Mouse (Mus musculus): Measurements from ENCODE around the gene Iqce. TPM values are rescaled to one million over a fixed set of nuclear protein-coding genes. Genes with fewer than 3 reads are reported as not detected.

The Iqce gene
- total RNA-seq, 2 experiments from 2014 or later = 3.4 to 3.9 TPM

DNA sequence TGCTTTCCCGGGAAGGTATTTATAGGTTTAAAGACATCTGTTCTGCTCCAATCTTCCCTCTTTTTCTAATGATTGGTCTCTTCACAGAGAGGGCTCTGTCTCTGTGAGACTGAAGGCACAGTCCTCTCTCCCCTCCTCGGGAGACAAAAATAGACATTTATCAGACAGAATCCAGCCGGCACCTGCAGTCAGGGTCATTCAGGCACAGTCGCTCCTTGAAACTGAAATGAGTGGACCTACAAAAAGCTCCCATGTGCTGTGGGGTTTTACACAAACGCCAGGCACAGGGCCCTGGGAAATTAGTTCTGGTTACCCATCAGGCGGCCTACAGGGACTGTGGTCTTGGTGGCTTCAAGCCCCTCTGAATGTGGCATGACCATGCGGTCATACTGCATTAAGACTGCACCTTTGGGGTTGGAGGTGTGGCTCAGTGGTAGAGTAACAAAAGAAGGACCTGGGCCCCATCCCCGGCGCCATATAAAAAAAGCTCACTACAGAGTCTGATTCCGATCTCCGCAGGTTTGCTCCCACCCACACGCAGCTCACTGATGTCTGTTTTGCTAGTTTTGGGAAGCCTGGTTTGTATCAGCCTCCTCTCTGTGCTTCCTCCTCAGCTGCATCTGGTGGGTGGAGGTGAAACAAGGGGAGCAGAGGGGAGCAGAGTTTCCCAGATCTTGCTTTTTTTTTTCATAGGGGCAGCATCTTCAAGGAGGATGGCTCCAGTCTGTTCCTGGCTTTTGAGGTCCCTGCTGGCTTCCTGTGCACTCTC lies 40.1 kb downstream of the Iqce start:
- DNase-seq = no peak

DNA sequence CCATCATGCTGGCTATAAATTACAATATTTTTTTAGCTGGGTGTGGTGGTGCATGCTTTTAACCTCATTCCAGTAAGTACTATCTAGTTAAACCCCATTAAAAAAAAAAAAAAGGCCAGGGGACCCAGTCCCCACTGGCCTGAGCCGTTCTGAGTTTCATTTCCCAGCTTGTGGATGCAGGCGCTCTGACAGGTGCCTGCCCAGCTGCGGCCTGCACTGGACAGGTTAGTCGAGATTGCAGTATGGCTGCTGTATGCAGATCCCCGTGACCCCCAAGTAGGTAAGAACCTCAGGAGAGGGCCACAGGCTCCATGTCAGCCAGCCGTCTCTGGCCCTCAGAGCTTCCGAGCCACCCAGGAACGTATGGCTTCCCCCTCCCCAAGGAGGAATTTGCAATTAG lies 40.8 kb downstream of the Iqce start:
- DNase-seq = no peak

DNA sequence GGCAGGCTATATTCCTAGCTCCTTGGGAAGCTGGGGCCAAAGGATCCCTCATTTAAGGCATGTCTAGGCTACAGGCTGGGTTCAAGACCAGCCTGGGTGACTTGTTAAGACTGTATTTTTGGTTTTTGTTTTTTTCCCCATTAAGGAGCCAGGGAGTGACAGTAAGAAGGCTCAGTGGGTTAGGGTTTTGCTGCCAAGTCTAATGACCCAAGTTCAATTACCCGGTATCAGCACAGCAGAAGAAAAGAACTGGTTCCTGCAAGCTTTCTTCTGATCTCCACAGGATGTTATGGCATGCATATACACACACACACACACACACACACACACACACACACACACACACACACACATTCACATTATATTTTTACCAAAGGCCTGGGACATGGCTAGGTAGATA lies 41.8 kb downstream of the Iqce start:
- no peak for DNase-seq

DNA sequence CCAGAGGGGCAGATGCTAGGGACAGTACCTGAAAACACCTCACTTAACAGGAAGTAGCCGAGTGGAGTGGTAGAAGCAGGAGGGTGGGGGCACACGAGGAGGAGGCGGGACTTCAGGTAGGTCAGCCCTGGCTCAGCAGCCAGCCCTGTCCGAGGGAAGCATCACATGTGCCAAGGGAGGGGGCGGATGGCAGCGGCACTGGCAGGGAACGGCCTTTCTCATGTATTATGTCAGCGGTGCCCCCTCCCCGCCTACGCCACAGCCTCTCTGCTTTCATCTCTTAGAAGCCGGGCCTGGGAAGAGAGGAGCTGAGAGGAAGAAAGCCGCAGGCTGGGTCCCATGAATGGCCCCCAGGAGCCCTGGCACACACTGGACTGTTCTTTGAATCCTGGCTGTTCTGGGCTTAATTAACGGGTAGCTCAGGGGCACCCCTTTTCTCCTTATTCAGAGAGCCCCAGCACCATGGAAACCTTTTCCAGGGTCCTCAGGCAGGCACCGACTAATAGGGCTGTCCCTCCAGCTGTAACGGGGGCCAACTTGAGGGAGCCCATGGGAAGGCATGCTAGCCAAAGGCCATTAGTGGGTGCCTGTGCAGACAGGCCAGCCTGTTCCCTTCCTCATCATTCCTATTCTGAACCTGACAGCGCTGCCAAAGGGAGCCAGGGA lies 42.4 kb downstream of the Iqce start:
- no peak for DNase-seq

DNA sequence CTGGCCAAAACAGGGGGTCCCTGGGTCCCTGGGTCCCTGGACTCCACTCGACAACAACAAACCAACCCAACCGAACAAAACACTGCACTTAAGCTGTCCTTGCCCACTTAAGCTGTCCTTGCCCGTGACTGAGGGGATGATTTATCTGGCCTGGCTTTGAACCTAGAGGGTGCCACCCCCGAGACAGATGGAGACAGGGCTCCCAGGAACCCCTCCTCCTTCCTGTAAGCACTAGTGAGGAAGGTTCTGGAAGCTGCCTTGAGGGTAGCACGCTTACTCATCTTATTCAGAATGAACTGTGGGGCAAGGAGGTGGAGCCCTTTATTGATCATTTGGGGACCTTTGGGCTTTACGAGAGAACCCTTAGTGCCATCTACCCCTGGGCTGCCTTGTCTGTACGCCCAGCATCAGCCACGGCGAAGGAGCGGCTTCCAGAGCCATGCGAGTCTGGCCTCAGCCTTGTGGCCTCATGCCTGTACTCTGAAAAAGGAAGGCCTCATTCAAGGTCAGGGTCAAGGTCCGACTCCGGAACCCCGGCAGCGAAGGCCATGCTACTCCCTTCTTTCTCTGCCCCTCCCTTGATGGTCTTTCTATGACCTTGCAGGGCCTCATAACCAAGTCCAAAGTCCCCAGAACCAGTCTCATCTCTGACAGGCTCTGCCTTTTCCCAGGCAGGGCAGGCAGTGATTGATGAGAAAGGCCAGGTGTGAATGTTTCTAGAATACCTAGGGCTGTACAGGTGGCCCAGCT lies 47.9 kb downstream of the Iqce start:
- DNase-seq = no peak

DNA sequence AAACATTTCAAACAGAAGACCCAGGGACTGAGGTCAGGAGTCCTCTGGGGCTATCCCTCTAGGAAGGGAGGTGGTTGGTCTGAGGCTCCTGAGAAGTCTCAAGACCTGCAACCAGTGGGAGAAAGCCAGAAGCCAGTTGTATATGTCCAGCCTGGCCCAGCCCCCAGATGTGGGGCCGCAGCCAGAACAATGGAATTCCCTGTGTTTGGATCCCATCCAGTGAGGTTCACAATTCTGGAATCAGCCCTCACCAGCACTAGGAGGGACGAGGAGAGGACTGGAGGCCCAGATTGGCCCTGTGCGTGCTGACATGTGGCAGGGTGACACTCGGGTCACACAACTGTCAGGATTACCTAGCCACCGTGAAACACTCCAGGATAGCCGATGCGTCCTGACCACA lies 49.6 kb downstream of the Iqce start:
- no peak for DNase-seq

DNA sequence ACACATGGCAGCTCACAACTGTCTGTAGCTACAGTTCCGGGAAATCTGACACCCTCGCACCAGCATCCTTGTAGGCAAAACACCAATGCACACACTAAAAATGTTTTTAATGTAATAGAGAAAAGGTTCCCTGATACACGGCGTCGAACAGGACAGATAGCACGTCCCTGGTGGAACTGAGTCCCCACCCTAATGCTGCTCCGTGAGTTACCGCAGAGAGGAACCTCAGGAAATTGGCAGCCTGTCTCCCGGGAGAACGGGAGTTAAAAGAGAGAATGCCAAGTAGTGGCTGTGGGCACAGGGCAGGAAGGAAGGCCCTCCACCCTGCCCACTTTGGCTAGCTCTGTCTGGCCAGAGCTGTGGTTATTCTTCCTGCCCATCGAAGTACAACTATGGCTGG lies 50.9 kb downstream of the Iqce start:
- DNase-seq = no peak

DNA sequence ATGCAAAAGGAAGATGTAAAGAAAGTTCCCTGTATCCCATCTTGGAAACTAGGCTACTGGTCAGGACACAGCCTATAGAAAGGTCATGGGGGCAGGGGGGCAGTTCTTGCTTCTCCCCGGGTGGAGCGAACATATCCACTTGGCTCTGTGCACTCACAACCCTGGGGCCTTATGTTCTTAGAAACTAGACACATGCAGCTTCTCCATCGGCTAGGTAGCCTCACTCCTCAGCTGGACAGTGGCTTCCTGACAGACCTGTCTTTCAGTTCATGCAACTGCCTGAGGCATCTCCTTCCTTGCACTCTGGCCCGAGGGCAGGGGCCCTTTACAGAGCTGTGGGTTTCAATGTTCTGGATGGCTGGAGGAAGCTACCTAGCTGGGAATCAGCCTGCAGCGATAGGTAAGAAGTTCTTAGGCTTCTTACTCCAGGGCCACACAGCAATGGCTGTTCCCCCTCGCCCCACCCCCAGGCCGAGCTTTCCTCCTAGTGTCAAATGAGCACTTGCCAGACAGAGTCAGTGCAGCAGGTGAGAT lies 52.2 kb downstream of the Iqce start:
- DNase-seq = no peak

DNA sequence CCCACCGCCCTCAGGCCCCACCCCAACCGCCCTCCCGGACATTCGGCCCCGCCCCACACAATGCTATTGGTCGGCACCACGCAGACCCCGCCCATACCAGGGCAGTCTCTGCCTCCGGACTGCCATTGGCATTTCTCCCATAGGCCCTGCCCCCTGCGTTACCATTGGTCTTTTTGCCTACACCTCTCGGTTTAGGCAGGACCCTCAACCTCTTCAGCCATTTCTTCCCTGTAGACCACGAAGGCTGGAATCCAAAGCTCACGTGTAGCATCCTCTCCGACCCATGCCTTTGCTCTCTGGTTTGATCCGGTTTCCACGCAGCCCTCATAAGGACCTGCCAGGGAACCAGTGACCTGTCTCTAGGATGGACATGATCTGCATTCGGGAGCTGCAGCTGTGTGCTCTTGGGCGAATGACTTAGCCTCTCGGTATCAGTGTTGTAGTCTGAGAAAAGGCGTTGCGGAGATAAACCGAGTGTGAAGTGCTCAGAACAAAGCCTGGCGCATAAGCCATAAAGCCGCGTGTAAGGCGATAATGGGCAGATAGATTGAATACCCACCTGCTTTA lies 53.0 kb downstream of the Iqce start:
- DNase-seq = peak; percentile 98

DNA sequence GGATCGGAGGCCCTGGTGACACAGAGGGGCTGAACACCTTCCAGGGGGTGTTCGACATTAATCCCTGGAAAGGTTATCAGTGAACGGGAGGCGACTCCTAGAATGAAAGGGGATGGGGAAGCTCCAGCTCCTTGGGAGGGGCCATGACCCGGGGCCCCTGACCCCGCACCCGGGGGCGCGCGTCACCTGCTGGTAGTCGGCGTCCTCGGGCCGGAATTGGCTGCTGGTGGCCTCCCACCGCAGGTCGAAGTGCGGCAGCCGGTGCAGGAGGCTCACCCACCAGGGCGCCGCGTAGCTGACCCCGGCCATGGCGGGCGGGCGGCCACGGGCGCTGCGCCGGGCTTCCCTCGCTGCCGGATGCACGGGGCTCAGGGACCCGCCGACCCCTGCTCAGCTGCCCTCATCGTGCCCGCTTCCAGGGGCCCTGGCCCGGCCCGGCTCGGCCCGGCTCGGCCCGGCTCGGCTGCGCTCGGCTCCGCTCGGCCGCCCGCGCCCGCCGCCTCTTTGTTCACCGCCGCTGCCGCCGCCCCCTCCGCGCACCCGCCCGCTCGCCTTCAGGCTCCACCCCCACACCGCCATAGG lies 53.6 kb downstream of the Iqce start, which contains the start of gene Ttyh3:
TSS of gene Ttyh3 (minus strand) at position 513 of the 582 bp plus-strand sequence.
- no peak for DNase-seq

DNA sequence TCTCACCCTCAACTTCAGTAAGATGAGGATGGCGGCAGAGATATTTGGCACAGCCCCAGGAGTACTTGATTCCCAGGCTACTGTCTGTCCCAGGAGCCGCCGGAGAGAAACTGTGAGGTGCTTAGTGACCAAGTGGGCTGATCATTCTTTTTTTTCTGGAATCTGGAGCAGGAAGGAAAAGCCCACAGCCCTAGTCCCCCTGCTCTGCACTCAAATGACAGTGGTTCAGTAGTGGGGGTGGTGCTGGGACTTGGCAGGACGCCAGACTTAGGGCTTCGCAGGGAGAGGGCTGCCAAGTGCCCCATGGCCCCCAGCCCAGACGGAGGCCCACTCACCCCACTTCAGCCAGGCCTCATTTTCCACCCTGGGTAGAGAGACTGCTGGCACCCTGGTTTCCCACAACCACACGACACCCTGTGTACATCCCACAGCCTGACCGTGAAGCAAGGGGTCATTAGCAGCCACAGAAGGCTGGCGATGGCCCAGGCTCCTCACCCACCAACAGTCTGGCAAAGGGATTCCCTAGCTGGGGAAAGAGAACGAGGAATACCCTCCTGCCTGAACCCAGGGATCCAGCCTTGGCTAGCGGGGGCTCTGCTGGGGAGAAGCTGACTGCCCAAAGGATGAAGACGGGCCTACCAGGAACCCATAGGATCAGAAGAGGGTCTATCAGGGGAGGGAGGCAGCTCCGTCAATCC lies 54.2 kb downstream of the Iqce start:
- DNase-seq = no peak

DNA sequence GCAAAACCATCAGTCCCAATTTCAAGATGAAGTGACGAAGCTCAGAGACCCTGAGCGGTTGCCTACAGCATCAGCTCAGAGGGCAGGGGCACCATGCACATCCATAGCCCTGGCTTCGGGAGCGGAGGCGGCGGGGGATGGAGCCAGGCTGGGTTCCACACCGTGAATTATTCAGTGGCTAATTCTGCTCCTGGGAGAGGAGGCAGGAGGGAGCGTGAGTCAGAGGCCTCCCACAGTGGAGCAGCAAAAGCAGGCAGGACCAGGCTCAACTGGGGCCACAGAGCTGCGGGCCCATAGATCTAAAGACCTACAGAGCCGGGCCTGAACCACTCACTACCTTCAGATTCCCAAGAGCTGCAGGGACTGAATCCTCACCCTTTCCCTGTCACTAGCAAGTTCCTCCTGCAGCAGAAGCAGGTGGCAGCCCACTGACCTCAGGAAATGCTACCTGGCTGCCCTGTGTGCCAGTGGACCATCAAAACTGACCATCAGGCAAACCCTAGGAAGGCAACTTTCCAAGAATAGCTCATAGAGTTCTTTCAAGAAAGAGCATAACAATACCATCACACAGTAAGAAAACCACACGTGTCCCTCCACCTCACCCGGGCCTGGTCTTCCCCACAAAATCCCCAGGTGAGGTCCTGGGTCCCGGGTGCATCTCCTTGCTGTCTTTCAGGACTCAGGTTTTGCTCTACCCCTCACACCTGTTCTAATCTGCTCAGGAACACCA lies 55.0 kb downstream of the Iqce start:
- DNase-seq = no peak

DNA sequence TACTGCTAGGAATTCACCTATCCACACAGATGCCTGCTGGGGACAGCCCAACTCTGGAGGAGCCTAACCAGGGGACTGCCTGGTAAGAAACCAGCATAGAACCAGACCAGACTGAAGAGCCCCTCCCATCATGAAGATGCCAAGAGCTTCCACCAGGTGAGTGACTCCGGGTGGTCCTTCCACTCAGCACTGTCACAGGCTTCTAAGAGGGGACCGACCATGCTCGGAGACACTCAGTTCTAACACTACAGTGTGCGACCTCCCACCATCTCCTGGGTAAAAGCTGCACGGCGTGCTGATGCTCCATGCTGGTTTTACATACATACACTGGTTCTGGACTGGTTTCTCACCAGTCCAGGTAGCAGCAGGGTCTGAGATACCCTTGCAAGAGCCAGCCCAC lies 56.0 kb downstream of the Iqce start:
- no peak for DNase-seq

DNA sequence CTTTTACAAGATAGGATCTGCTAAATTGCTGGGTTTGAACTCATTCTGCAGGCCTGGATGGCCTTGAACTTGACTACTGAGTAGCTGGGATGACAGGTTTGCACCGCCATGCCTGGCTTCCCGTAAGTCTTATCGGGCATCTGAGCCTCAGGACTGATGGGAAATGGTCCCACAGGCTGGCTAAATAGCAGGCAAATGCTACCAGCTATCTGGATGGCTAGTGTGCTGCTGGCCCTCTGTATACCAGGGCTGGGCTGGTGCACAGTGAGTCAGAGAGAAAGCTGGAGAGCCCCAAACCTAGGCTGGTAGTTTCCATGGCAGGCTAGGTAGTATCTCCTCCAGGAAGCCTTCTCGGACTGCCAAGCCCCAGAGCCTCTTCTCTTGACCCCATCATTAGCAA lies 56.7 kb downstream of the Iqce start:
- DNase-seq = no peak

DNA sequence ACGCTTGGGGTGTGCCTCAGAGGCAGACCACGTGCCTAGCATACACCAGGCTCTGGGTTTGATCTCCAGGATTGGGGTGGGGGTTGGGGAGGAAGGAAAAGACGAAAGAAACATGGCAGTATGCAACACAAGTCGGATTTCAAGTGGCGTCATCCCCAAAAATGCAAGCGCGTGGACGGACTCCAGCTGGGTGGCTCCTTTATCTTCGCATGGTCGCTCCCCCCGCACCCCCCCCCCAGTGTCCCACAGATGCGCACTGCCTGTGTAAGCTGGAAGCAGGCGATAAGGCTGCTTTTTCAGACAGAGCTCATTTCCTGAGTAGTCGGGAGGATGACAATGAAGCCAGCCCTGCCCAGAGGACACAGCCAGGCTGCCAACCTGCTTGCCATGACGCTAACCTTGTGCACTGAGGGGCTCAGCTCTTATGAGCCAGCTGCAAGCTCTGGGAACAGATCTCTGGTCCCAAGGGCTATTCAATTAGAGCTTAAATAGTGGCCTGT lies 57.4 kb downstream of the Iqce start:
- no peak for DNase-seq

DNA sequence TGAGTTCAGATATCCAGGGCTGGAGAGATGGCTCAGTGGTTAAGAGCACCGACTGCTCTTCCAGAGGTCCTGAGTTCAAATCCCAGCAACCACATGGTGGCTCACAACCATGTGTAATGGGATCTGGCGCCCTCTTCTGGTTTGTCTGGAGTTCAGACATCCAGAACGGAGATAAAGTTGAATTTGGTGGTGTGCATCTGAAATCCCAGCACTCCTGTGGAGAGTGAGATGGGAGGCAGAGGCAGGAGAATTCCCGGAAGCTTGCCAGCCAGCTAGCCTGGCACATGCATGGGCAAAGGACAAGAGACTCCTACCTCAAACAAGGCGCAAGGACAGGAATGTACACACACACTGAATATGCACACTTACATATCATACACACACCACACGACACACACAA lies 57.9 kb downstream of the Iqce start:
- DNase-seq = no peak

DNA sequence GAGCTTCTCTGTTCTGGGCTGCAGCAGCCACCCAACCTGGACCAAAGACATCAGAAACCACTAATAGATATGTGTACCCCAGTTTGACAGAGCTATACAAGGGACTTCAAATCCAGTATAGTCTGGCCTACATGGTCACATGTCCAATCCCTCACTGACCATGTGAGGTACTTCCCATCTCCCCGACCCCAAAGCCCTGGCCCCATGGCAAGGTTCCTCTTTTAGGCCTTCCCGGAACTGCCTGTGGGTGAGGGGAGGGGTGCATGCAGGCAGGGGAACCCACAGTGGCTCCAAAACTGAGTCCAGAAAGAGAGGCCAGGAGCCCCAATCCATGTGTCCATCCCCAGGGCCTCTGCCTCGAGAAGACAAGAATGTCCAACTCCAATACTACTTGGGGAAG lies 60.1 kb downstream of the Iqce start:
- DNase-seq = peak; percentile 52

DNA sequence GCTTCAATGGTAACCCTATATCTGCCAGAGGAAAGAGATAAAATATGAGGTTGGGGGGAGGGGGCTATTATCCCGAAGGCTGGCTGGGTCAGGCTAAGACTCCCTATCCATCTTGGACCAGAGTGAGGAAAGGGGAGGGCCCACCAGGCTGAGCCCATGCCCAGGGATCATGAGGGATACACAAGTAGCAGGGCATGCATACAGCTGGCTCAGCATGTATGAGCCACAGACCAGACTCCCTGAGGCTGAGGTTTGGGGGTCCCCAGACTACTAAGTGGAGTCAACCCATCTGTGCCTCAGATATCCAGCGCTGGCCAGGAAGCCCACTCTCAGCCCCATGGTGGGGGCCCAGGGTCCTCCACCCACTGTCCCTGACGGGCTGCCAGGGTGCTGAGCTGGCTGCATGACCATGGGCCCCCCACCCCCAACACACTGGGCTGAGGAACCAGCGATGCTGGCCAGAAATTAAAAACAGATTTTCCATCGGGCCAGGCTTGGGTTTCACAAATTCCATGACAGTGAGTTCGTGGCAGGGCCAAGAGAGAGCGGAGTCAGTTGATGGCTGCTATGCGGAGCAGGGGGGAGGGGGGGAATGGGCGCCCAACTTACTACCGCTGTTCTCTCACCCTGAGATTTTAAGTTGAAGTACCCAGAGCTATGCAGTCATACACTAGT lies 60.8 kb downstream of the Iqce start:
- DNase-seq = peak; percentile 57

DNA sequence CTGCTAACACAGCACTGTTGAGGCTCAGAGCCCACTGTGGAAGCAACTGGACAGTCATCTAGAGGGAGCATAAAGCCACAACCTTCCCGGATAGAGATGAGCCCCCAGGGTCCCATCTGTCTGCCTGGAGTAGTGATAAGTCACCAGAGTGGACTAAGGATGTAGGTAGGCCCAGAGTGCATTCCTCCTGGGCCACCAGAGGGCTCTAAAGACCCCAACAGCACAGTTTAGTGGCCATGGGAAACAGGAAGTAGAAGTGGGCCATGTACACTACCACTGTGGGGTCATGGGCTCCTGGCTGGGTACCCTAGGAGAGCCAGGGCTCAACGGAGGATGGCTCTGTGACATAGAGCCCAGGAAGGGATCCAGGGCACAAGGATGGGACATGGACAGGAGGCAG lies 61.4 kb downstream of the Iqce start:
- DNase-seq = no peak

DNA sequence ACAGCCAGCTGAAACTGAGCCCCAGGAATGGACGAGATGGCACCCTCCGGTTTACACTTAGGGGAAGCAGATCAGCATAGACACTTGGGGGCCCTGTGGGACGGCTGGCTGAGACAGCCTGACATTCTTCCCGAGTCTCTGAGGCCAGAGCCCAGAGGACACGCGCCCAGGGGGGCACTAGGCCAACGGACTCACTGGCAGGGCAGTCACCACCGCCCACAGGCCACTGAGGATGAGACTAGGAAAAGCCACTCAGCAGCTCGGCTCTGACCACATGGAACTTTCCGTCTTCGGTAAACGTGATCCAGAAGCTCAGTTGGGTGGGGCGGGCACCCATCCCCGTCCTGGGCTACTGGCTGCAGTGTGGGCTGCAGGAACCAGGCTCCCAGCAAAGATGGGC lies 62.3 kb downstream of the Iqce start:
- DNase-seq = peak; percentile 84
